Mouse (Mus musculus): ENCODE measurements around the gene Lipo3.
"Not testable (repeated sequence)": the region's sequence is repeated elsewhere in the genome, so short reads cannot be mapped to it uniquely, and the experiment has no call there.

Gene Lipo3

DNA sequence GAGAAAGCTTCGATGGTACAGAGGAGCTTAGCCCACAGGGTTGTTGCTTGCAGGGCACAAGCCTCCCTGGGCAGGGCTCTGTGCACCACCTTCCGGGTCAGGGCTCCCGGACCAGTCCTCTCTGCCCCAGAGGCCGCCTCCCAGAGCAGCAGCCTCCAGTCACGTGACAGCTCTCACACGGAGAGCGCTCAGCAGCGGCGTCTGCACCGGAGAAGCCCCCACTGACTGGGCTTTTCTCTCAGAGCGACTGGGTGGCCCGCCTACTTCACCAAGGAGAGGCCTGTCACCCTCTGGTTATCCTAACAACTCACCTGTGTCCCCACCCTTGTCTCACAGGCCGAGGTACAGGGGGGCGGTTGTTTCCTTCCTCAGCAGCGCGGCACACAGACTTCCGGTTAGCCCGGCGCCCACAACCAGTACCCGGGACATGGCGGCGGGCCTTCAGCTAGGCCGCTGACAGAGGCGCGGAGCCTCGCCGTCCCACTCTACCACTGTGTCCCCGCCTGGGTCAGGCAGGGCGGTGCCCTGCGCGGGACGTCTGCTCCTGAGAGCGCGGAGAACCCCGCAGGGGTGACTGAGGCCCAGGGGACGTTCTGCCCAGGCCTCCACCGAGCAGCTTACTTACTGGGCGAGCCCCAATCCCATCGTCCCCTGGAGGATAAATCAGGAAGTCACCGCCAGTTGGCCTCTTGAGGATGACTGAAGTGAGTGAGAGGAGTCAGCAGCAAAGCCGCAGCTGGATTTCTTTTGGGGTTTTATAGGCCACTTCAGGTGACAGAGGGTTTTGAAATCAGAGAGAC lies at the start of gene Lipo3:
TSS of gene Lipo3 (minus strand) at position 665 of the 800 bp plus-strand sequence.
- peak; percentile 1 for DNase-seq (ENCODE audit: low spot score)

DNA sequence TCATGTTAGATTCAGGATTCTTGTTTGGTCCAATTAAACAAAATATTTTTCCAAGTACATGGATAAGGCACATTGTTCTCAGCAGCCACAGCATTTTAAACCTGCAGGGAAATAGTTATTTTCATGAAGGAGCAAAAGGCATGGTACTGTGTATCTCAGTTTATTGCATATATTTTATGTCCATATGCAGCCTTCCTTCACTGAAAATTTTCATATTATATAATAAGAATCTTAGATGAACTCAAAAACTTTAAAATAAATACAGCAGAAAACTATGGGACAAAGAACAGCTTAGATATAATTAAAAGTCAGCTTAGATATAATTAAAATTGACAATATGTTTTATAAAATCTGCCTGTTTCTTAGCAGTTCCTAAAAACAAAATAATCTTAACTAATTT lies 25.6 kb upstream of the Lipo3 start, which contains the start of gene Lipo1:
TSS of gene Lipo1 (minus strand) at position 101 of the 400 bp plus-strand sequence.
- DNase-seq (ENCODE audit: low spot score), result not testable (repeated sequence)

DNA sequence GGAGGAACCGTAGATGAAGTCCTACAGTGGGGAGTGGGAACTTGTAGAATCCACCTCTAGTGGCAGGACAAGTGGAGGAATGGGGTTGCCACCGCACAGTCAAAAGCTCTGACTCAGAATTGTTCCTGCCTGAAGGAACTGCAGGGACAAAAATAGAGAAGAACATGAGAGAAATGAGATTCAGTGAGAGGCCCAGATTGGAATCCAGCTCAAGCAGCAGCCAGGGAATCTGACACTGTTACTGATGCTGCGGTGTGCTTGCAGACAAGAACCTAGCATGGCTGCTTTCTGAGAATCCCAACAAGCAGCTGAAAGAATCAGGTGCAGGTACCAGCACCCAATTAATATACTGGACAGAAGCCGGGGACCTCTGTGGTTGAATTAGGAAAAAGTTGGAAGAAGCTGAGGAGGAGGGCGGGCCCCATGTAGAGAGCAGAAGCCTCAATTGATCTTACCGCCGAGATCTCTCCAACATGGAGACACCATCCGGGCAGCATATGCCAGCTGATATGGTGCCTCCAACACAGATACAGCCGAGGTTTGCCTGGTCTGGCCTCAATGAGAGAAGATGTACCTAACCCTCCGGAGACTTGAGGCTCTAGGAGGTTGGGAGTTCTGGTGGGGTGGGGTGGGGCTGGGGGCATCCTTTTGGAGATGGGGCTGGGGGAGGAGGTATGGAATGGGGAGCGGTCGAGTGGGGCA lies 25.0 kb upstream of the Lipo3 start:
- DNase-seq (ENCODE audit: low spot score), result no peak

DNA sequence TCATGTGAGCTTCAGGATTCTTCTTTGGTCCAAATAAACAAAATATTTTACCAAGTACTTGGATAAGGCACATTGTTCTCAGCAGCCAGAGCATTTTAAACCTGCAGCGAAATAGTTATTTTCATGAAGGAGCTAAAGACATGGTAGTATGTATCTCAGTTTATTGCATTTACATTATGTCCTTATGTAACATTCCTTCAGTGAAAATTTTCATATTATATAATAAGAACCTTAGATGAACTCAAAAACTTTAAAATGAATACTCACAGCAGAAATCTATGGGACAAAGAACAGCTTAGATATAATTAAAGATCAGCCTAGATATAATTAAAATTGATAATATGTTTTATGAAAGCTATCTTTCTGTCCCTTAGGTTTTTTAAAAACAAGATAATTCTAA lies 10.5 kb downstream of the Lipo3 start, which contains the start of gene Lipo2:
TSS of gene Lipo2 (minus strand) at position 101 of the 400 bp plus-strand sequence.
- DNase-seq (ENCODE audit: low spot score), result not testable (repeated sequence)

DNA sequence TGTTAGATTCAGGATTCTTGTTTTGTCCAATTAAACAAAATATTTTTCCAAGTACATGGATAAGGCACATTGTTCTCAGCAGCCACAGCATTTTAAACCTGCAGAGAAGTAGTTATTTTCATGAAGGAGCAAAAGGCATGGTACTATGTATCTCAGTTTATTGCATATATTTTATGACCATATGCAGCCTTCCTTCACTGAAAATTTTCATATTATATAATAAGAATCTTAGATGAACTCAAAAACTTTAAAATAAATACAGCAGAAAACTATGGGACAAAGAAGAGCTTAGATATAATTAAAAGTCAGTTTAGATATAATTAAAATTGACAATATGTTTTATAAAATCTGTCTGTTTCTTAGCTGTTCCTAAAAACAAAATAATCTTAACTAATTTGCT lies 136.6 kb downstream of the Lipo3 start, which contains the start of gene Gm8978:
TSS of gene Gm8978 (minus strand) at position 101 of the 400 bp plus-strand sequence.
- not testable (repeated sequence) for DNase-seq (ENCODE audit: low spot score)

DNA sequence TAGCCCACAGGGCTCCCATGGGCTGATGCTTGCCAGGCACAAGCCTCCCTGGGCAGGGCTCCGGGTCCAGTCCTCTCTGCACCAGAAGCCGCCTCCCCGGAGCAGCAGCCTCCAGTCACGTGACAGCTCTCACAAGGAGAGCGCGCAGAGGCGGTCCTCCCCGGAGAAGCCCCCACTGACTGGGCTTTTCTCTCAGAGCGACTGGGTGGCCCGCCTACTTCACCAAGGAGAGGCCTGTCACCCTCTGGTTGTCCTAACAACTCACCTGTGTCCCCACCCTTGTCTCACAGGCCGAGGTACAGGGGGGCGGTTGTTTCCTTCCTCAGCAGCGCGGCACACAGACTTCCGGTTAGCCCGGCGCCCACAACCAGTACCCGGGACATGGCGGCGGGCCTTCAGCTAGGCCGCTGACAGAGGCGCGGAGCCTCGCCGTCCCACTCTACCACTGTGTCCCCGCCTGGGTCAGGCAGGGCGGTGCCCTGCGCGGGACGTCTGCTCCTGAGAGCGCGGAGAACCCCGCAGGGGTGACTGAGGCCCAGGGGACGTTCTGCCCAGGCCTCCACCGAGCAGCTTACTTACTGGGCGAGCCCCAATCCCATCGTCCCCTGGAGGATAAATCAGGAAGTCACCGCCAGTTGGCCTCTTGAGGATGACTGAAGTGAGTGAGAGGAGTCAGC lies 172.0 kb downstream of the Lipo3 start:
- DNase-seq (ENCODE audit: low spot score), result peak; percentile 21

DNA sequence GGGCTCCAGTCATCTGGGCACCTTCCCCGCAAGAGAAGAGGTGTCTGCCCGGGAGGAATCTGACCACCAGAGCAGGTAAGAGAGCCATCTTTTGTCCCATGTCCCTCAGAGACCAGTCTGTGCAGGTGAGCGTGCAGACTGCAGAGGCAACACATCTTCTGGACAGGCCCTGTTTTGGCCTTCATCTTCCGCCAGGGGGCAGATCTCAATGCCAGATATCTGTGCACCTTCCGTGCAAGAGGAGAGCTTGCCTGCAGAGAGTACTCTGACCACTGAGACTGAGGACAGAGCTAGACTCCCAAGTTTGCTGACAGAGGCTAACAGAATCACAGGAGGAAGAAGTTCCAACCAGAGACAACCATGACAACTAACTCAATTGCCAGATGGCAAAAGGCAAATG lies 193.2 kb downstream of the Lipo3 start:
- not testable (repeated sequence) for DNase-seq (ENCODE audit: low spot score)

DNA sequence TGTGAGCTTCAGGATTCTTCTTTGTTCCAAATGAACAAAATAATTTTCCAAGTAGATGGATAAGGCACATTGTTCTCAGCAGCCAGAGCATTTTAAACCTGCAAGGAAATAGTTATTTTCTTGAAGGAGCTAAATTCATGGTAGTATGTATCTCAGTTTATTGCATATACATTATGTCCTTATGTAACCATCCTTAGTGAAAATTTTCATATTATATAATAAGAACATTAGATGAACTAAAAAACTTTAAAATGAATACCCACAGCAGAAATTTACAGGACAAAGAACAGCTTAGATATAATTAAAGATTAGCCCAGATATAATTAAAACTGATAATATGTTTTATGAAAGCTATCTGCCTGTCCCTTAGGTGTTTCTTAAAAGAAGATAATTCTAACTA lies 244.1 kb downstream of the Lipo3 start, which contains the start of gene Lipo4:
TSS of gene Lipo4 (minus strand) at position 101 of the 400 bp plus-strand sequence.
- DNase-seq (ENCODE audit: low spot score), result no peak
